Mouse (Mus musculus): ENCODE results near the gene Ccdc116. TPM values are rescaled to one million over a fixed set of nuclear protein-coding genes. Genes with fewer than 3 reads are reported as not detected.

Ccdc116 gene
- polyA plus RNA-seq, 1 experiment from 2014 or later = 1.3 TPM

- DNase-seq (ENCODE audit: low spot score) = peak; percentile 48
Observed at GRCm38 (mm10) chr16:17131191-17132088, 15.6 kb downstream of the Ccdc116 start.

- peak; percentile 60 for DNase-seq (ENCODE audit: low spot score)
Observed at GRCm38 (mm10) chr16:17127292-17127691, 19.7 kb downstream of the Ccdc116 start.

- DNase-seq (ENCODE audit: low spot score) = peak; percentile 89
Observed at GRCm38 (mm10) chr16:17124871-17125520, 22.0 kb downstream of the Ccdc116 start, which contains the start of gene 2610318N02Rik. Gene 2610318N02Rik, minus strand, starts transcription at chr16:17125167.

- DNase-seq (ENCODE audit: low spot score) = peak; percentile 42
Observed at GRCm38 (mm10) chr16:17124119-17124870, 22.7 kb downstream of the Ccdc116 start.

GRCm38 (mm10) chr16:17121569-17121968 is 25.5 kb downstream of the Ccdc116 start:
- no peak for DNase-seq (ENCODE audit: low spot score)

- DNase-seq (ENCODE audit: low spot score) = no peak
Observed at GRCm38 (mm10) chr16:17117309-17117799, 29.7 kb downstream of the Ccdc116 start.

- peak; percentile 82 for DNase-seq (ENCODE audit: low spot score)
Observed at GRCm38 (mm10) chr16:17110771-17111743, 36.0 kb downstream of the Ccdc116 start, which contains the start of gene Ppil2. Gene Ppil2, minus strand, starts transcription at chr16:17111257.

GRCm38 (mm10) chr16:17104600-17104999 is 42.4 kb downstream of the Ccdc116 start:
- DNase-seq (ENCODE audit: low spot score) = no peak

- DNase-seq (ENCODE audit: low spot score) = no peak
Observed at GRCm38 (mm10) chr16:17102630-17103220, 44.3 kb downstream of the Ccdc116 start.

- no peak for DNase-seq (ENCODE audit: low spot score)
Observed at GRCm38 (mm10) chr16:17096938-17097337, 50.1 kb downstream of the Ccdc116 start.

MicroRNAs within 50 kb of the gene (microRNA counts, 519-probe panel; counts per million panel counts)
- 6,538 counts per million, percentile 92 among the panel's probes with 10 or more counts for microRNA mmu-miR-130b
- 473 counts per million, percentile 71 among the panel's probes with 10 or more counts for microRNA mmu-miR-301b

Small RNA genes lying within 50 kb of the gene (microRNA-seq; reads per million reads assigned to microRNA genes)
- 13,751 reads per million, percentile 95 among the genes with 10 or more reads in this experiment for gene Mir130b (ENCODE audit: borderline number of aligned reads)
- gene Mir301b (ENCODE audit: borderline number of aligned reads) = 141 reads per million, percentile 50 among the genes with 10 or more reads in this experiment

Other genes starting within 250 kb of the Ccdc116 start
- gene Mapk1, start 163.8 kb downstream of the Ccdc116 start, polyA plus RNA-seq (2015; fragmentation: Nextera tagmentation; extraction: Ambion mirVana) = 180 and 190 TPM in 2 replicates
- gene Ypel1, start 77.5 kb downstream of the Ccdc116 start, polyA plus RNA-seq (2015; fragmentation: Nextera tagmentation; extraction: Ambion mirVana) = 10.2 and 12.2 TPM in 2 replicates
- gene Ppil2, start 36.0 kb downstream of the Ccdc116 start, polyA plus RNA-seq (2015; fragmentation: Nextera tagmentation; extraction: Ambion mirVana) = 148 and 150 TPM in 2 replicates
- 56.5 and 61.3 TPM in 2 replicates for gene 2610318N02Rik, start 22.1 kb downstream of the Ccdc116 start, polyA plus RNA-seq (2015; fragmentation: Nextera tagmentation; extraction: Ambion mirVana)
- 74.2 and 113 TPM in 2 replicates for gene Sdf2l1, start 14.8 kb downstream of the Ccdc116 start, polyA plus RNA-seq (2015; fragmentation: Nextera tagmentation; extraction: Ambion mirVana)
- 17.2 and 18.7 TPM in 2 replicates for gene Ydjc, start 2.6 kb downstream of the Ccdc116 start, polyA plus RNA-seq (2015; fragmentation: Nextera tagmentation; extraction: Ambion mirVana)
- 420 and 454 TPM in 2 replicates for gene Ube2l3, start 55.4 kb upstream of the Ccdc116 start, polyA plus RNA-seq (2015; fragmentation: Nextera tagmentation; extraction: Ambion mirVana)
- 0.30 and 0.48 TPM in 2 replicates for gene Rimbp3, start 61.4 kb upstream of the Ccdc116 start, polyA plus RNA-seq (2015; fragmentation: Nextera tagmentation; extraction: Ambion mirVana)
- gene Hic2, start 86.3 kb upstream of the Ccdc116 start, polyA plus RNA-seq (2015; fragmentation: Nextera tagmentation; extraction: Ambion mirVana) = 1.5 and 2.2 TPM in 2 replicates
- 33.3 and 50.5 TPM in 2 replicates for gene Tmem191c, start 128.8 kb upstream of the Ccdc116 start, polyA plus RNA-seq (2015; fragmentation: Nextera tagmentation; extraction: Ambion mirVana)
- gene Serpind1, start 184.1 kb upstream of the Ccdc116 start, polyA plus RNA-seq (2015; fragmentation: Nextera tagmentation; extraction: Ambion mirVana) = 0.15 and 0.30 TPM in 2 replicates

All from thymus, postnatal 0 days (tissue).